Mouse (Mus musculus): ENCODE measurements around the gene C6. TPM values are rescaled to one million over a fixed set of nuclear protein-coding genes. Genes with fewer than 3 reads are reported as not detected.

C6 gene
- polyA plus RNA-seq (2012; rRNA removed): not detected in 2 replicates

- H3K4me1 ChIP-seq (ENCODE audit: control insufficient read depth, insufficient read depth, low read length): no peaks in the 10 kb centered on the region
- no peak within 1 kb of the TSS for H3K27ac ChIP-seq (ENCODE audit: insufficient read depth, low read length)
- H3K4me3 ChIP-seq (ENCODE audit: insufficient read depth, low read length): no peak within 1 kb of the TSS
- TF ChIP-seq POLR2A (IDR thresholded peaks at IDR 0.05; ENCODE audit: extremely low read depth, insufficient read depth, low read length) (no peak), CTCF (IDR thresholded peaks at IDR 0.05; ENCODE audit: extremely low read depth, insufficient read depth, low read length) (no peak)
Measured at GRCm38 (mm10) chr15:4726830-4727310, at the start of gene C6. TSS of gene C6 (plus strand) at chr15:4727175.

GRCm38 (mm10) chr15:4697604-4698003 lies 29.4 kb upstream of the C6 start:
- Histone ChIP-seq H3K27ac (ENCODE audit: insufficient read depth, low read length) (no peak overlapping the region), H3K4me3 (ENCODE audit: insufficient read depth, low read length) (no peak overlapping the region), H3K4me1 (ENCODE audit: control insufficient read depth, insufficient read depth, low read length) (no peaks in the 10 kb centered on the region)
- TF ChIP-seq POLR2A (IDR thresholded peaks at IDR 0.05; ENCODE audit: extremely low read depth, insufficient read depth, low read length): no peak
- no peak for TF ChIP-seq CTCF (IDR thresholded peaks at IDR 0.05; ENCODE audit: extremely low read depth, insufficient read depth, low read length)

- H3K27ac ChIP-seq (ENCODE audit: insufficient read depth, low read length): no peak overlapping the region
- no peaks in the 10 kb centered on the region for H3K4me1 ChIP-seq (ENCODE audit: control insufficient read depth, insufficient read depth, low read length)
- H3K4me3 ChIP-seq (ENCODE audit: insufficient read depth, low read length): no peak overlapping the region
- TF ChIP-seq CTCF (IDR thresholded peaks at IDR 0.05; ENCODE audit: extremely low read depth, insufficient read depth, low read length) (no peak), POLR2A (IDR thresholded peaks at IDR 0.05; ENCODE audit: extremely low read depth, insufficient read depth, low read length) (no peak)
Measured at GRCm38 (mm10) chr15:4734150-4734549, 7.2 kb downstream of the C6 start.

GRCm38 (mm10) chr15:4734996-4735609 lies 8.1 kb downstream of the C6 start:
- Histone ChIP-seq H3K27ac (ENCODE audit: insufficient read depth, low read length) (no peak overlapping the region), H3K4me3 (ENCODE audit: insufficient read depth, low read length) (no peak overlapping the region), H3K4me1 (ENCODE audit: control insufficient read depth, insufficient read depth, low read length) (no peaks in the 10 kb centered on the region)
- TF ChIP-seq POLR2A (IDR thresholded peaks at IDR 0.05; ENCODE audit: extremely low read depth, insufficient read depth, low read length) (no peak), CTCF (IDR thresholded peaks at IDR 0.05; ENCODE audit: extremely low read depth, insufficient read depth, low read length) (no peak)

- TF ChIP-seq CTCF (IDR thresholded peaks at IDR 0.05; ENCODE audit: extremely low read depth, insufficient read depth, low read length) (no peak), POLR2A (IDR thresholded peaks at IDR 0.05; ENCODE audit: extremely low read depth, insufficient read depth, low read length) (no peak)
- Histone ChIP-seq H3K4me3 (ENCODE audit: insufficient read depth, low read length) (no peak overlapping the region), H3K27ac (ENCODE audit: insufficient read depth, low read length) (no peak overlapping the region), H3K4me1 (ENCODE audit: control insufficient read depth, insufficient read depth, low read length) (no peaks in the 10 kb centered on the region)
Measured at GRCm38 (mm10) chr15:4747656-4748055, 20.7 kb downstream of the C6 start.

GRCm38 (mm10) chr15:4790378-4790777 lies 63.4 kb downstream of the C6 start:
- Histone ChIP-seq H3K4me1 (ENCODE audit: control insufficient read depth, insufficient read depth, low read length) (no peaks in the 10 kb centered on the region), H3K27ac (ENCODE audit: insufficient read depth, low read length) (no peak overlapping the region), H3K4me3 (ENCODE audit: insufficient read depth, low read length) (no peak overlapping the region)
- TF ChIP-seq CTCF (IDR thresholded peaks at IDR 0.05; ENCODE audit: extremely low read depth, insufficient read depth, low read length): no peak
- TF ChIP-seq POLR2A (IDR thresholded peaks at IDR 0.05; ENCODE audit: extremely low read depth, insufficient read depth, low read length): no peak

GRCm38 (mm10) chr15:4796861-4797260 lies 69.9 kb downstream of the C6 start:
- H3K4me1 ChIP-seq (ENCODE audit: control insufficient read depth, insufficient read depth, low read length): no peaks in the 10 kb centered on the region
- H3K27ac ChIP-seq (ENCODE audit: insufficient read depth, low read length): no peak overlapping the region
- TF ChIP-seq CTCF (IDR thresholded peaks at IDR 0.05; ENCODE audit: extremely low read depth, insufficient read depth, low read length) (no peak), POLR2A (IDR thresholded peaks at IDR 0.05; ENCODE audit: extremely low read depth, insufficient read depth, low read length) (no peak)
- H3K4me3 ChIP-seq (ENCODE audit: insufficient read depth, low read length): no peak overlapping the region

- H3K27ac ChIP-seq (ENCODE audit: insufficient read depth, low read length): no peak overlapping the region
- no peak overlapping the region for H3K4me3 ChIP-seq (ENCODE audit: insufficient read depth, low read length)
- no peaks in the 10 kb centered on the region for H3K4me1 ChIP-seq (ENCODE audit: control insufficient read depth, insufficient read depth, low read length)
- TF ChIP-seq POLR2A (IDR thresholded peaks at IDR 0.05; ENCODE audit: extremely low read depth, insufficient read depth, low read length): no peak
- TF ChIP-seq CTCF (IDR thresholded peaks at IDR 0.05; ENCODE audit: extremely low read depth, insufficient read depth, low read length): no peak
Measured at GRCm38 (mm10) chr15:4804256-4804655, 77.3 kb downstream of the C6 start.

- Histone ChIP-seq H3K4me1 (ENCODE audit: control insufficient read depth, insufficient read depth, low read length) (no peaks in the 10 kb centered on the region), H3K27ac (ENCODE audit: insufficient read depth, low read length) (no peak overlapping the region), H3K4me3 (ENCODE audit: insufficient read depth, low read length) (no peak overlapping the region)
- TF ChIP-seq CTCF (IDR thresholded peaks at IDR 0.05; ENCODE audit: extremely low read depth, insufficient read depth, low read length) (no peak), POLR2A (IDR thresholded peaks at IDR 0.05; ENCODE audit: extremely low read depth, insufficient read depth, low read length) (no peak)
Measured at GRCm38 (mm10) chr15:4808131-4808530, 81.2 kb downstream of the C6 start.

GRCm38 (mm10) chr15:4814976-4815375 lies 88.0 kb downstream of the C6 start:
- no peak overlapping the region for H3K27ac ChIP-seq (ENCODE audit: insufficient read depth, low read length)
- no peak overlapping the region for H3K4me3 ChIP-seq (ENCODE audit: insufficient read depth, low read length)
- no peak for TF ChIP-seq POLR2A (IDR thresholded peaks at IDR 0.05; ENCODE audit: extremely low read depth, insufficient read depth, low read length)
- no peak for TF ChIP-seq CTCF (IDR thresholded peaks at IDR 0.05; ENCODE audit: extremely low read depth, insufficient read depth, low read length)
- H3K4me1 ChIP-seq (ENCODE audit: control insufficient read depth, insufficient read depth, low read length): no peaks in the 10 kb centered on the region
